Mouse (Mus musculus) spleen, postnatal 0 days (tissue): ENCODE data around the gene AI854703. TPM values are rescaled to one million over a fixed set of nuclear protein-coding genes. Genes with fewer than 3 reads are reported as not detected.

ENCODE experiments used
- polyA plus RNA-seq: library from polyadenylated mRNA; unstranded; fragments of >200 nt; fragmentation: Nextera tagmentation; extraction: Ambion mirVana; gene quantifications from 2 replicates; pipeline ENCODE4 v1.2.1, GENCODE M21; 2015

AI854703 gene
- polyA plus RNA-seq = 0.29 and 0.47 TPM in 2 replicates

GRCm38 (mm10) chr6:48626464-48626863 lies at the start of gene AI854703:
AI854703 (plus strand) TSS chr6:48626764.

GRCm38 (mm10) chr6:48589194-48589750 lies 37.3 kb upstream of the AI854703 start, which contains the start of gene Gm45021:
Gm45021 (plus strand) TSS chr6:48589610.

GRCm38 (mm10) chr6:48593158-48594042 lies 33.2 kb upstream of the AI854703 start, which contains the start of the genes Repin1 and Gm44965:
Repin1 (plus strand) TSS chr6:48593883.
Gm44965 (plus strand) TSS chr6:48593941.

GRCm38 (mm10) chr6:48601271-48602079 lies 25.1 kb upstream of the AI854703 start, which contains the start of gene Zfp775:
Zfp775 (plus strand) TSS chr6:48602063.

GRCm38 (mm10) chr6:48646995-48647394 lies 20.4 kb downstream of the AI854703 start, which contains the start of gene Gimap8:
Gimap8 (plus strand) TSS chr6:48647234.

GRCm38 (mm10) chr6:48675931-48676859 lies 49.6 kb downstream of the AI854703 start, which contains the start of gene Gimap9:
Gimap9 (plus strand) TSS chr6:48676129.

Other genes with a start within 250 kb of the AI854703 start
- gene Krba1, start 231.2 kb upstream of the AI854703 start, polyA plus RNA-seq = 3.1 and 4.4 TPM in 2 replicates
- gene Zfp467, start 180.9 kb upstream of the AI854703 start, polyA plus RNA-seq = 6.0 and 9.4 TPM in 2 replicates
- gene Sspo, start 178.5 kb upstream of the AI854703 start, polyA plus RNA-seq = 0.05 and 0.16 TPM in 2 replicates
- gene Atp6v0e2, start 89.1 kb upstream of the AI854703 start, polyA plus RNA-seq = 2.2 and 3.2 TPM in 2 replicates
- 2.6 and 3.2 TPM in 2 replicates for gene Lrrc61, start 72.0 kb upstream of the AI854703 start, polyA plus RNA-seq
- gene Rarres2, start 54.0 kb upstream of the AI854703 start, polyA plus RNA-seq = 66.3 and 92.8 TPM in 2 replicates
- gene Gm45021, start 37.2 kb upstream of the AI854703 start, polyA plus RNA-seq = not detected in 2 replicates
- gene Repin1, start 32.9 kb upstream of the AI854703 start, polyA plus RNA-seq = 5.5 and 7.3 TPM in 2 replicates
- not detected in 2 replicates for gene Gm44965, start 32.8 kb upstream of the AI854703 start, polyA plus RNA-seq
- 1.1 and 2.1 TPM in 2 replicates for gene Zfp775, start 24.7 kb upstream of the AI854703 start, polyA plus RNA-seq
- gene Gimap8, start 20.5 kb downstream of the AI854703 start, polyA plus RNA-seq = 2.2 and 3.3 TPM in 2 replicates
- gene Gimap9, start 49.4 kb downstream of the AI854703 start, polyA plus RNA-seq = 10.8 and 13.3 TPM in 2 replicates
- 19.4 and 27.0 TPM in 2 replicates for gene Gimap4, start 57.8 kb downstream of the AI854703 start, polyA plus RNA-seq
- 20.1 and 29.3 TPM in 2 replicates for gene Gimap6, start 81.5 kb downstream of the AI854703 start, polyA plus RNA-seq
- 0.32 and 1.7 TPM in 2 replicates for gene Gm28053, start 91.8 kb downstream of the AI854703 start, polyA plus RNA-seq
- gene Gimap7, start 91.9 kb downstream of the AI854703 start, polyA plus RNA-seq = 0.99 and 1.6 TPM in 2 replicates
- gene Gimap1, start 112.3 kb downstream of the AI854703 start, polyA plus RNA-seq = 18.4 and 28.7 TPM in 2 replicates
- gene Gimap5, start 119.4 kb downstream of the AI854703 start, polyA plus RNA-seq = 17.8 and 24.8 TPM in 2 replicates
- gene Gimap3, start 144.1 kb downstream of the AI854703 start, polyA plus RNA-seq = 1.6 and 2.8 TPM in 2 replicates
- gene Tmem176a, start 214.2 kb downstream of the AI854703 start, polyA plus RNA-seq = 50.5 and 64.7 TPM in 2 replicates
- gene Tmem176b, start 214.7 kb downstream of the AI854703 start, polyA plus RNA-seq = 105 and 133 TPM in 2 replicates
- 0.05 and 0.17 TPM in 2 replicates for gene Aoc1, start 246.1 kb downstream of the AI854703 start, polyA plus RNA-seq